Mouse (Mus musculus): ENCODE measurements around the gene Hnrnpab. TPM values are rescaled to one million over a fixed set of nuclear protein-coding genes. Genes with fewer than 3 reads are reported as not detected.
A peak's percentile ranks its signal among the peaks of the same experiment; 100 is the strongest.

Hnrnpab gene
- total and polyA plus RNA-seq, 3 experiments, result 893 to 2,181 (median 1,100) TPM

- in situ Hi-C loops (cut with MboI; ENCODE audit: low pct_ligation_motif_present, low pct_unique_long_range_greater_than_20kb, low sequenced_read_pairs) (no loop called here), dilution Hi-C loops (cut with MboI; ENCODE audit: extremely low pct_ligation_motif_present, extremely low pct_unique_long_range_greater_than_20kb, low sequenced_read_pairs) (no loop called here)
- H3K4me1 ChIP-seq (ENCODE audit: control insufficient read depth in 1 of 2, insufficient read depth in 2 of 2), result peaks cover 41 to 95% of the 10 kb centered on the region in 2 experiments
- no peaks in the 10 kb centered on the region for H3K9me3 ChIP-seq (replicated peaks; ENCODE audit: low read length)
- peak overlapping the region; percentile 2 for H3K4me2 ChIP-seq (ENCODE audit: insufficient read depth, low read depth, poor library complexity, severe bottlenecking)
- 0 out of 2 replicates have a peak, but pooled peaks cover 4% of the 10 kb centered on the region for H3K79me2 ChIP-seq (replicated peaks; ENCODE audit: control insufficient read depth, extremely low read depth, insufficient read depth, poor library complexity, severe bottlenecking)
- TF ChIP-seq ZNF384 (IDR thresholded peaks at IDR 0.05; ENCODE audit: low read depth, low read length), result no peak
- no peak for TF ChIP-seq KAT2A (IDR thresholded peaks at IDR 0.05; ENCODE audit: insufficient replicate concordance, low read length)
- no peak for TF ChIP-seq NRF1 (IDR thresholded peaks at IDR 0.05; ENCODE audit: low read depth, low read length)
- TF ChIP-seq PAX5 (IDR thresholded peaks at IDR 0.05; ENCODE audit: low read length), result no peak
- TF ChIP-seq GABPA (IDR thresholded peaks at IDR 0.05; ENCODE audit: insufficient replicate concordance, low read depth, low read length), result no peak
- no peak for TF ChIP-seq CHD2 (IDR thresholded peaks at IDR 0.05; ENCODE audit: low read length)
- TF ChIP-seq E2F4 (IDR thresholded peaks at IDR 0.05; ENCODE audit: insufficient replicate concordance, low read depth, low read length), result no peak
- no peak for TF ChIP-seq TBP (conservative IDR thresholded peaks at IDR 0.05; ENCODE audit: low read depth, low read length)
- TF ChIP-seq UBTF (IDR thresholded peaks at IDR 0.05; ENCODE audit: low read depth, low read length), result no peak
- no peak for TF ChIP-seq JUN (IDR thresholded peaks at IDR 0.05; ENCODE audit: insufficient read depth, low read depth, low read length)
- no peak for TF ChIP-seq SMC3 (IDR thresholded peaks at IDR 0.05; ENCODE audit: low read depth, low read length)
- no peak for TF ChIP-seq ZC3H11A (IDR thresholded peaks at IDR 0.05; ENCODE audit: low read depth, low read length)
- TF ChIP-seq CHD1 (IDR thresholded peaks at IDR 0.05; ENCODE audit: low read depth, low read length), result no peak; the same call in 1 of the 2 replicates
- TF ChIP-seq NELFE (IDR thresholded peaks at IDR 0.05; ENCODE audit: low read depth, low read length), result no peak
- TF ChIP-seq EP300 (IDR thresholded peaks at IDR 0.05; ENCODE audit: low read length), result no peak
- no peak for TF ChIP-seq USF1 (IDR thresholded peaks at IDR 0.05; ENCODE audit: low read depth, low read length)
- TF ChIP-seq ZKSCAN1 (IDR thresholded peaks at IDR 0.05; ENCODE audit: borderline replicate concordance, low read depth, low read length), result no peak
- H3K36me3 ChIP-seq (replicated peaks in 1 of 2; ENCODE audit: control insufficient read depth in 1 of 2, insufficient read depth in 1 of 2, low read length in 1 of 2), result peaks cover 15 to 61% of the 10 kb centered on the region in 2 experiments
- no peak for DNase-seq (ENCODE audit: extremely low read depth)
- peak overlapping the region; percentile 14 to 37 (median 15) for H3K4me3 ChIP-seq (replicated peaks in 1 of 3; ENCODE audit: low read depth in 2 of 3, low read length in 2 of 3, poor library complexity in 1 of 3)
- no peaks in the 10 kb centered on the region for H3K27me3 ChIP-seq (replicated peaks)
- H3K27ac ChIP-seq (ENCODE audit: insufficient read depth, low read depth), result peak overlapping the region; percentile 93
- H3K9ac ChIP-seq (ENCODE audit: insufficient read depth, low read depth), result peak overlapping the region; percentile 39
These were observed 37.1 kb upstream of the Hnrnpab start for GRCm38 (mm10) chr11:51643761-51644160.

- DNase-seq (ENCODE audit: extremely low read depth), result no peak
- no peak overlapping the region for H3K9ac ChIP-seq (ENCODE audit: insufficient read depth, low read depth)
- H3K4me2 ChIP-seq (ENCODE audit: insufficient read depth, low read depth, poor library complexity, severe bottlenecking), result peak overlapping the region; percentile 2; the same call in 1 of the 2 replicates
- H3K9me3 ChIP-seq (replicated peaks; ENCODE audit: low read length), result no peaks in the 10 kb centered on the region
- dilution Hi-C loops (cut with MboI; ENCODE audit: extremely low pct_ligation_motif_present, extremely low pct_unique_long_range_greater_than_20kb, low sequenced_read_pairs), result no loop called here
- in situ Hi-C loops (cut with MboI; ENCODE audit: low pct_ligation_motif_present, low pct_unique_long_range_greater_than_20kb, low sequenced_read_pairs), result no loop called here
- H3K27me3 ChIP-seq (replicated peaks), result no peaks in the 10 kb centered on the region
- H3K36me3 ChIP-seq (replicated peaks in 1 of 2; ENCODE audit: control insufficient read depth in 1 of 2, insufficient read depth in 1 of 2, low read length in 1 of 2), result peaks cover 15 to 57% of the 10 kb centered on the region in 2 experiments
- peak overlapping the region; percentile 93 for H3K27ac ChIP-seq (ENCODE audit: insufficient read depth, low read depth)
- no peak for TF ChIP-seq ZNF384 (IDR thresholded peaks at IDR 0.05; ENCODE audit: low read depth, low read length)
- TF ChIP-seq UBTF (IDR thresholded peaks at IDR 0.05; ENCODE audit: low read depth, low read length), result no peak
- no peak for TF ChIP-seq RCOR1 (conservative IDR thresholded peaks at IDR 0.05; ENCODE audit: low read depth, low read length)
- TF ChIP-seq SMC3 (IDR thresholded peaks at IDR 0.05; ENCODE audit: low read depth, low read length), result no peak
- TF ChIP-seq ZMIZ1 (IDR thresholded peaks at IDR 0.05; ENCODE audit: low read depth, low read length), result no peak
- TF ChIP-seq GABPA (IDR thresholded peaks at IDR 0.05; ENCODE audit: insufficient replicate concordance, low read depth, low read length), result no peak
- TF ChIP-seq JUND (conservative IDR thresholded peaks at IDR 0.05; ENCODE audit: low read depth, low read length), result no peak
- no peak for TF ChIP-seq RAD21 (IDR thresholded peaks at IDR 0.05; ENCODE audit: low read depth, low read length)
- no peak for TF ChIP-seq MXI1 (IDR thresholded peaks at IDR 0.05; ENCODE audit: low read depth, low read length)
- TF ChIP-seq MEF2A (IDR thresholded peaks at IDR 0.05; ENCODE audit: borderline replicate concordance, low read depth, low read length), result no peak
- no peak for TF ChIP-seq ZKSCAN1 (IDR thresholded peaks at IDR 0.05; ENCODE audit: borderline replicate concordance, low read depth, low read length)
- TF ChIP-seq USF1 (IDR thresholded peaks at IDR 0.05; ENCODE audit: low read depth, low read length), result no peak
- no peak for TF ChIP-seq TCF12 (IDR thresholded peaks at IDR 0.05; ENCODE audit: low read depth, low read length)
- no peak for TF ChIP-seq HCFC1 (IDR thresholded peaks at IDR 0.05; ENCODE audit: low read depth, low read length)
- no peak for TF ChIP-seq USF2 (conservative IDR thresholded peaks at IDR 0.05; ENCODE audit: low read depth, low read length)
- TF ChIP-seq CTCF (conservative IDR thresholded peaks at IDR 0.05 in 1 of 2, IDR thresholded peaks at IDR 0.05 in 1 of 2; ENCODE audit: low read depth in 2 of 2, low read length in 2 of 2), result no peak
- no peak for TF ChIP-seq SIN3A (IDR thresholded peaks at IDR 0.05; ENCODE audit: low read length)
- no peak for TF ChIP-seq IRF4 (IDR thresholded peaks at IDR 0.05; ENCODE audit: low read depth, low read length)
- TF ChIP-seq TBP (conservative IDR thresholded peaks at IDR 0.05; ENCODE audit: low read depth, low read length), result no peak
- no peak for TF ChIP-seq CHD1 (IDR thresholded peaks at IDR 0.05; ENCODE audit: low read depth, low read length)
- peak overlapping the region in 1 of 3 experiments; percentile 37 for H3K4me3 ChIP-seq (replicated peaks in 1 of 3; ENCODE audit: low read depth in 2 of 3, low read length in 2 of 3, poor library complexity in 1 of 3)
- peaks cover 36 to 95% of the 10 kb centered on the region in 2 experiments for H3K4me1 ChIP-seq (ENCODE audit: control insufficient read depth in 1 of 2, insufficient read depth in 2 of 2)
- no peaks in the 10 kb centered on the region for H3K79me2 ChIP-seq (replicated peaks; ENCODE audit: control insufficient read depth, extremely low read depth, insufficient read depth, poor library complexity, severe bottlenecking)
These were observed 36.6 kb upstream of the Hnrnpab start for GRCm38 (mm10) chr11:51643202-51643601.
